Mouse (Mus musculus): Measurements from ENCODE around the gene Crebrf.

DNA sequence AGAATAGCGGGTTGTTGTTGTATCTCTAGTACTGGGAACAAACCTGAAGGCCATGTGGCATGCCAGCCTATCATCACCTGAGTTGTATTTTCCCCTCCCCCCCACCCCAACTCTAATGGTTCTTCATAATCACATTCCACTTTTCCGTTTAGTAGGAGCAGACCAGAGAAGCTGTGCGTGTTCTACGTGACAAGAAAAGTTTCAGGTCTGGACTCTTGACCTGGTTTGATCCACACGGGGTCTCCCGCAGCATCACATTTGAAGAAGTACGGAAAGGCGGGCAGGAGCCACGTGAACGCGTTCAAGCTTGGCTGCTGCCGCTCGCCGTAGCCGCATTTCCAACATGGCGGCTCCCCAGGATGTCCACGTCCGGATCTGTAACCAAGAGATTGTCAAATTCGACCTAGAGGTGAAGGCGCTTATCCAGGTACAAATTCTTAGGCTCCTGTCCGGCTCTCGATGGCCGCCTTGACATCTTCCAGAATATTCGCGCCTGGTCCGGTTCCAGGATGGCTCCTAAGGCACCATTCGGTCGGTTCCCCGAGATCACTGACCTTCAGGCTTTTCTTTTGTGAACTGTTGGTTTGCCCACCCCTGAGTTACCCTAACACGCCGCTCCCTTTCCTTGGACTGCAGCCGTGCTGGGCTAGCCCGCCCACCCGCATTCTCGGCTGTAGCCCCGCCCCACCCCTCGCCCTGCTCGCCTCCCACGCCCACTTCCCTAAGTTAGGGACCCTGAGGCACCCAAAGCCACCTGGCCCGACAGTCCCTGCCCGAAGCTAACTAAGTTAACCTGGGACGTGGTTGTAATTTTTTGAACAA lies 65.5 kb downstream of the Crebrf start, which contains the start of gene Bnip1:
- TF ChIP-seq CTCF (IDR thresholded peaks at IDR 0.05; ENCODE audit: control insufficient read depth, insufficient read depth, insufficient read length), result no peak
- TF ChIP-seq MAX (IDR thresholded peaks at IDR 0.05), result peak; percentile 92
- TF ChIP-seq USF1 (IDR thresholded peaks at IDR 0.05; ENCODE audit: low read depth), result peak; percentile 25
- no peak for TF ChIP-seq CEBPB (IDR thresholded peaks at IDR 0.05; ENCODE audit: low read depth)
- no peak for TF ChIP-seq FOSL1 (IDR thresholded peaks at IDR 0.05; ENCODE audit: insufficient read depth, low read length, poor library complexity, severe bottlenecking)
